Mouse (Mus musculus): ENCODE measurements around the gene Pgap3.

DNA sequence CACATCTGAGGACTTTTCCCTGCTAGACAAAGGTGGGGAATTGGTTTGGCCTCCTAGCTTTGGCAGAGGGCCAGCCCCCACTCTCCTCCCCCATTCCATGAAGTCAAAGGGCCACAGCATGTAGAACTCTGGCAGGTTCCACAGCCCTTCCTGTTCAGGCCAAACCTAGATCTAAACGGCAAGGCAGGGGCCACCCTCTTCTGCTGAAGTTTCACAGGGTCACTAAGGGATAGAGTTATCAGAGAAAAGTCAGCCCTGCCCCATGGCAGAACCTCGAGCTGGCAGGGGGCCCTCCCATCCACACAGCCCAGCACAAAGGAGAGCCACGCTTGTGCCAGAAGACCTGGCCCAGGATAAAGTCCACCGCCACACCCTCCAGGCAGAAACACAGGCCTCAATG lies 5.2 kb downstream of the Pgap3 start:
- no peak for TF ChIP-seq CTCF (IDR thresholded peaks at IDR 0.05)
- TF ChIP-seq EP300 (IDR thresholded peaks at IDR 0.05) = no peak
